Mouse (Mus musculus) G1E (cell line): Measurements from ENCODE around the gene Dus2.

Experiments
- CTCF ChIP-seq: IDR thresholded peaks from 2 replicates; pipeline ENCODE4 v1.5.1; 2012; ENCODE audit warnings: low read depth, low read length, inconsistent platforms, mixed read lengths
- GATA1 ChIP-seq: IDR thresholded peaks from 2 replicates; pipeline ENCODE4 v1.6.1; 2012; ENCODE audit warnings: borderline replicate concordance, low read length, inconsistent platforms, mixed read lengths
- GATA2 ChIP-seq: IDR thresholded peaks from 2 replicates; pipeline ENCODE4 v1.6.1; 2012; ENCODE audit warnings: low read depth, low read length, inconsistent platforms, borderline replicate concordance
- POLR2AphosphoS5 ChIP-seq: IDR thresholded peaks from 2 replicates; pipeline ENCODE4 v1.6.1; 2012; ENCODE audit warnings: low read depth, low read length, inconsistent platforms; ENCODE audit not compliant: insufficient replicate concordance
- TAL1 ChIP-seq: conservative IDR thresholded peaks from 2 replicates; pipeline ENCODE4 v1.6.1; 2012; ENCODE audit warnings: low read depth, low read length, inconsistent platforms, mixed read lengths

DNA sequence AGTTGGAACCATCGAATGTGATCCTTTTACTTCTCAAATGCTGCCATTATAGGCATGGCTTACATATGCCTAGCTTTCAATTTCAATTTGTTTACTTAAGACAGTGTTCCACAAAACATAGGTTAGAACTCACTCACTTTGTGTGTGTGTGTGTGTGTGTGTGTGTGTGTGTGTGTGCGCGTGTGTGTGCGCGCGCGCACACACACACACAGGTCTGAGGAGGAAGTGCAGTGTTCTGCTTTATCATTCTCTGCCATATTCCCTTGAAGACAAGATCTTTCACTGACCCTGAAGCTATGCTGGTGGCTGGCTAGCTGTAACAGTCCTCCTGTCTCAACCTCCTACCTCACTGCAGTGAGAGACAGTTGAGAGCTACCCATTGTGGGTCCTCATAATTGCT is 71.9 kb downstream of the Dus2 start:
- TF ChIP-seq CTCF (no peak), TAL1 (no peak), GATA1 (no peak), GATA2 (no peak), POLR2AphosphoS5 (no peak)
